Mouse (Mus musculus): ENCODE measurements at regions not wholly inside any gene's neighbourhood (a gene's known extent, or its start where the extent isn't known, plus 50 kb on each side); places are given as distances from the start of the nearest gene placed in this dataset.

- DNase-seq (ENCODE audit: low spot score): no peak
Measured at GRCm38 (mm10) chr14:105576266-105576665, 317.9 kb downstream of the Ndfip2 start.

GRCm38 (mm10) chr14:105572036-105572891 is 313.9 kb downstream of the Ndfip2 start:
- no peak for DNase-seq (ENCODE audit: low spot score)

- no peak for DNase-seq (ENCODE audit: low spot score)
Measured at GRCm38 (mm10) chr14:105570156-105570555, 311.8 kb downstream of the Ndfip2 start.

- DNase-seq (ENCODE audit: low spot score): no peak
Measured at GRCm38 (mm10) chr14:105565827-105566226, 307.5 kb downstream of the Ndfip2 start.

- no peak for DNase-seq (ENCODE audit: low spot score)
Measured at GRCm38 (mm10) chr14:105562843-105563242, 304.5 kb downstream of the Ndfip2 start.

GRCm38 (mm10) chr14:105556813-105557212 is 298.4 kb downstream of the Ndfip2 start:
- DNase-seq (ENCODE audit: low spot score): no peak

GRCm38 (mm10) chr14:105544066-105544465 is 285.7 kb downstream of the Ndfip2 start:
- DNase-seq (ENCODE audit: low spot score): no peak

- DNase-seq (ENCODE audit: low spot score): no peak
Measured at GRCm38 (mm10) chr14:105542486-105543145, 284.2 kb downstream of the Ndfip2 start.

GRCm38 (mm10) chr14:105542090-105542485 is 283.7 kb downstream of the Ndfip2 start:
- no peak for DNase-seq (ENCODE audit: low spot score)

- no peak for DNase-seq (ENCODE audit: low spot score)
Measured at GRCm38 (mm10) chr14:105532168-105532745, 273.9 kb downstream of the Ndfip2 start.

GRCm38 (mm10) chr14:105528107-105528506 is 269.7 kb downstream of the Ndfip2 start:
- no peak for DNase-seq (ENCODE audit: low spot score)

GRCm38 (mm10) chr14:105523849-105524248 is 265.5 kb downstream of the Ndfip2 start:
- no peak for DNase-seq (ENCODE audit: low spot score)

GRCm38 (mm10) chr14:105522279-105522678 is 263.9 kb downstream of the Ndfip2 start:
- DNase-seq (ENCODE audit: low spot score): no peak

- DNase-seq (ENCODE audit: low spot score): no peak
Measured at GRCm38 (mm10) chr14:105518706-105519105, 260.3 kb downstream of the Ndfip2 start.

- DNase-seq (ENCODE audit: low spot score): no peak
Measured at GRCm38 (mm10) chr14:105514413-105514812, 256.0 kb downstream of the Ndfip2 start.

- no peak for DNase-seq (ENCODE audit: low spot score)
Measured at GRCm38 (mm10) chr14:105512914-105513677, 254.7 kb downstream of the Ndfip2 start.

- no peak for DNase-seq (ENCODE audit: low spot score)
Measured at GRCm38 (mm10) chr14:105511826-105512225, 253.5 kb downstream of the Ndfip2 start.

- no peak for DNase-seq (ENCODE audit: low spot score)
Measured at GRCm38 (mm10) chr14:105511135-105511534, 252.8 kb downstream of the Ndfip2 start.

- DNase-seq (ENCODE audit: low spot score): no peak
Measured at GRCm38 (mm10) chr14:105505261-105505660, 246.9 kb downstream of the Ndfip2 start.

- DNase-seq (ENCODE audit: low spot score): no peak
Measured at GRCm38 (mm10) chr14:105504376-105504775, 246.0 kb downstream of the Ndfip2 start.

- no peak for DNase-seq (ENCODE audit: low spot score)
Measured at GRCm38 (mm10) chr14:105503806-105504205, 245.4 kb downstream of the Ndfip2 start.

- DNase-seq (ENCODE audit: low spot score): no peak
Measured at GRCm38 (mm10) chr14:105502633-105502975, 244.2 kb downstream of the Ndfip2 start.
